Mouse (Mus musculus) brain, embryonic 14.5 days (tissue): ENCODE data around the gene Fggy.

Experiments
- CTCF ChIP-seq: fragments of 200-500 bp; IDR thresholded peaks from 2 replicates; pipeline ENCODE4 v1.5.1; 2012; ENCODE audit warnings: inconsistent platforms, mild to moderate bottlenecking, moderate library complexity, borderline replicate concordance; ENCODE audit not compliant: insufficient read depth, insufficient read length; ENCODE audit errors: extremely low read depth
- POLR2A ChIP-seq: fragments of 200-500 bp; IDR thresholded peaks from 2 replicates; pipeline ENCODE4 v1.6.1; 2012; ENCODE audit warnings: mild to moderate bottlenecking, inconsistent platforms, borderline replicate concordance; ENCODE audit not compliant: poor library complexity, insufficient read depth, insufficient read length, severe bottlenecking; ENCODE audit errors: extremely low read depth

DNA sequence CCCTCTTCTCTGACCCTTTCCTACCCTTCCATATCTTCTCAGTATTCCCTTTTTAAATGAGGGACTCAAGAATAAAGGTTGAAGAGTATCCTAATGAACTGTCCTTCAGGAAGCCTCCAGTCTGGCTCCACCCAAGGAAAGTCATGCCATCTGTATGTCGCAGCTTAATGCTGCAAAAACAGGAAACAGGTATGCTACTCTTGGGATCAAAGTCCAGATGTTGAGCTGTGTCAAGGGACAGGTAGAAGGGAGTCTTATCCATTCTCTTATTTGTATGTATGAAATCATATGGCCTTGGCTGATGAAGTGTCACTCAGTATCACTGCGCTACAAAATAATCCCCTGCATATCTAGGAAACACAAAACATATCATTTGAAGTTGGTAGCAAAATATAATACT is 294.9 kb downstream of the Fggy start:
- no peak for TF ChIP-seq CTCF
- TF ChIP-seq POLR2A: no peak
